Mouse (Mus musculus) testis, adult 2 months (tissue): ENCODE results near the gene Hk1. TPM values are rescaled to one million over a fixed set of nuclear protein-coding genes. Genes with fewer than 3 reads are reported as not detected.

ENCODE experiments used
- H3K27ac ChIP-seq: fragments of 200-500 bp; 2 replicates; pipeline ENCODE4 v1.5.1; 2012; ENCODE audit warnings: low read depth, low read length; ENCODE audit not compliant: control insufficient read depth, insufficient read depth
- H3K27me3 ChIP-seq: fragments of 200-500 bp; 2 replicates; pipeline ENCODE4 v1.6.1; 2012; ENCODE audit warnings: mild to moderate bottlenecking, low read length, moderate library complexity; ENCODE audit not compliant: control insufficient read depth, insufficient read depth
- H3K36me3 ChIP-seq: fragments of 200-500 bp; 2 replicates; pipeline ENCODE4 v1.6.1; 2012; ENCODE audit warnings: mild to moderate bottlenecking, low read length; ENCODE audit not compliant: control insufficient read depth, insufficient read depth
- H3K4me1 ChIP-seq: fragments of 200-500 bp; 2 replicates; pipeline ENCODE4 v1.6.1; 2012; ENCODE audit warnings: low read length; ENCODE audit not compliant: control insufficient read depth, insufficient read depth
- H3K4me3 ChIP-seq: fragments of 200-500 bp; 2 replicates; pipeline ENCODE4 v1.5.1; 2012; ENCODE audit warnings: low read depth, mild to moderate bottlenecking, low read length, moderate library complexity, mixed read lengths; ENCODE audit not compliant: control insufficient read depth
- CTCF ChIP-seq: fragments of 200-500 bp; IDR thresholded peaks from 2 replicates; pipeline ENCODE4 v1.5.1; 2012; ENCODE audit warnings: low read depth, mild to moderate bottlenecking, inconsistent platforms, low read length, moderate library complexity; ENCODE audit not compliant: control insufficient read depth, insufficient read depth, insufficient replicate concordance
- POLR2A ChIP-seq: fragments of 200-500 bp; IDR thresholded peaks from 2 replicates; pipeline ENCODE4 v1.6.1; 2012; ENCODE audit warnings: low read depth, mild to moderate bottlenecking, inconsistent platforms, low read length, moderate library complexity; ENCODE audit not compliant: control insufficient read depth
- polyA plus RNA-seq: library from polyadenylated mRNA; depleted of rRNA; stranded (reverse); fragments of >200 nt; gene quantifications from 2 replicates; pipeline ENCODE4 v1.2.3, GENCODE M21; 2012

Gene Hk1
- polyA plus RNA-seq, 1 experiment = 878 TPM

GRCm38 (mm10) chr10:62316467-62316866, 63.2 kb downstream of the Hk1 start:
- TF ChIP-seq POLR2A (no peak), CTCF (no peak)
- Histone ChIP-seq H3K4me3 (no peak overlapping the region), H3K36me3 (no peaks in the 10 kb centered on the region), H3K27me3 (no peaks in the 10 kb centered on the region), H3K27ac (no peak overlapping the region), H3K4me1 (peaks cover 6% of the 10 kb centered on the region)

DNA sequence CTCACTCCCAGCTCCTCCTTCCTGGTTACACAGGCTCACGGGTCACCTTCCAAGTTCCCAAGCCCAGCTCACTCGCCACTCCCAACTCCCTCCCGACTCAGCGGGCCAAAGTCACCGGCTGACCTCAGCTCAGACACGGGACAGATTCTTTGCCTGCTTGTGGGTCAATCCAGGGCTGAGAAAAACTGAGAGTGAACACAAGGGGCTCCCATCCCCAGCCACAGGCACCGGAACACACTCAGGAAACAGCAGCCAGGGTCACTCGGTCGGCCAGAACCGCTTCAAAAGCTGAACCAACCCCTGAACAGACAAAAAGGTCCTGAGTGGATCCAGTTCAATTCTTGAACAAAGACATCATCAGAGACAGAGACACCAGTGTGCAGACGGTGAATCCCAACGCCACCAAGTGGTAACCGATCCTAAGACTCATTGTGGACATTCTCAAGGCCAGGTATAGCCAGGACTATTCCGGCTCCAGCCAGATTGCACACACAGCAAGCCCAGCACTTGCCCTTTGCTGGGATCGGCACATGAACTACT, 65.8 kb downstream of the Hk1 start:
- no peaks in the 10 kb centered on the region for H3K36me3 ChIP-seq
- TF ChIP-seq POLR2A (no peak), CTCF (no peak)
- peaks cover 6% of the 10 kb centered on the region for H3K4me1 ChIP-seq
- no peaks in the 10 kb centered on the region for H3K27me3 ChIP-seq
- H3K4me3 ChIP-seq = no peak overlapping the region
- no peak overlapping the region for H3K27ac ChIP-seq

DNA sequence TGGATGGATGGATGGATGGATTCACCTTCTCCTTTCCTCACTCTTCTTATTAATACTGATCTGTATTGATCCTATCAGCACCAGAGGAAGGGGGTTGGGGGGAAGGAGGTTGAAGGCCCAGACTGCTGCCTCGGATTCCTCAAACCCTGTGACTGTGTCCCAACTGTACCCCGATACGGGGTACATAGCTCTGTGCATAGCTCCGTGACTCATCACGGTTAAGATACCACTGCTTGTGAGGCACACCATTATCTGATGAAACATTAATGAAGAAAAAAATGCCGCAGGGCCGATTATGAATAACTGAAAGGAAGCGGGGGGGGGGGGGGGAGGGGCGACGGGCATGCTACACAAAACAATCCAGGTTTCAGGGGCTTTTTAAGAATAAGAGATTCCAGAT, 66.6 kb downstream of the Hk1 start:
- peaks cover 6% of the 10 kb centered on the region for H3K4me1 ChIP-seq
- H3K36me3 ChIP-seq = no peaks in the 10 kb centered on the region
- H3K27ac ChIP-seq = no peak overlapping the region

DNA sequence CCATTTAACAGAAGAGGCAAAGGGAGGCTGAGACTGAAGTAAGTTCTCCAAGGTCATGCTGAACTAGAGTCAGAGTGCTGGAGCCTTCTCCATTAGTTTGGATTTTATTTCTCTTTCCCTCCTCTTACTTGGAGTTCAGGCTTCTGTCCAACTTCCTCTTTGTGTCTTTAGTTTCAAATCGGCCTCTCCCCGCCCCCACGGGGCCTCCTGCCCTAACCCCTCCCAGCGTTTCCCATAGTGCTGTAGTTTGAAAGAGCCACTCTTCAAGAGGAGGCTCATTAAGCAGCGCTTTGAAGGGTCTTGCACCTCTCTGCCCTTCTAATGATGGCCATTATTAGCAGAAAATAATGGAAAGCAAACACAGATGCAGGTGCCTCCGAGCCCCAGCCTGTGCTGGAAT, 68.2 kb downstream of the Hk1 start:
- no peaks in the 10 kb centered on the region for H3K27me3 ChIP-seq
- H3K36me3 ChIP-seq = no peaks in the 10 kb centered on the region
- H3K4me1 ChIP-seq = peaks cover 6% of the 10 kb centered on the region
- H3K27ac ChIP-seq = no peak overlapping the region
- TF ChIP-seq CTCF (no peak), POLR2A (no peak)
- no peak overlapping the region for H3K4me3 ChIP-seq

More for the DNA sequence above, 66.6 kb downstream of the Hk1 start:
- Histone ChIP-seq H3K27me3 (no peaks in the 10 kb centered on the region), H3K4me3 (no peak overlapping the region)
- TF ChIP-seq CTCF (no peak), POLR2A (no peak)

GRCm38 (mm10) chr10:62310259-62311039, 69.3 kb downstream of the Hk1 start:
- Histone ChIP-seq H3K4me3 (no peak overlapping the region), H3K4me1 (peaks cover 6% of the 10 kb centered on the region), H3K27me3 (no peaks in the 10 kb centered on the region), H3K36me3 (no peaks in the 10 kb centered on the region), H3K27ac (no peak overlapping the region)
- no peak for TF ChIP-seq CTCF
- no peak for TF ChIP-seq POLR2A

GRCm38 (mm10) chr10:62309593-62309992, 70.1 kb downstream of the Hk1 start:
- Histone ChIP-seq H3K4me1 (peaks cover 6% of the 10 kb centered on the region; the same call in 1 of the 2 replicates), H3K36me3 (no peaks in the 10 kb centered on the region), H3K4me3 (no peak overlapping the region), H3K27ac (no peak overlapping the region), H3K27me3 (no peaks in the 10 kb centered on the region)
- no peak for TF ChIP-seq POLR2A
- no peak for TF ChIP-seq CTCF

- H3K27ac ChIP-seq = no peak overlapping the region
- H3K4me3 ChIP-seq = no peak overlapping the region
- no peak for TF ChIP-seq CTCF
- TF ChIP-seq POLR2A = no peak
- no peaks in the 10 kb centered on the region for H3K27me3 ChIP-seq
- peaks cover 3% of the 10 kb centered on the region; the same call in 1 of the 2 replicates for H3K4me1 ChIP-seq
- H3K36me3 ChIP-seq = no peaks in the 10 kb centered on the region
Measured at GRCm38 (mm10) chr10:62308896-62309491, 70.7 kb downstream of the Hk1 start.
